14 mouse cellular contexts compared by ENCODE assay signal in genomic region chr12:87347511-87347910, GRCm38 (mm10). TPM values are rescaled to one million over a fixed set of nuclear protein-coding genes. Genes with fewer than 3 reads are reported as not detected.
DNase-seq lines count a peak whose midpoint lies in the region; TF ChIP-seq lines count a peak whose summit lies in the region.
"Had no signal": no experiment of that assay in that cellular context is flagged by ENCODE, and none has a peak within 500 bp of the region (broad histone marks: within the 10 kb centered on the region; RNA-seq: fewer than 3 reads in every experiment).

No protein-coding gene starts in this region.

- no peak for TF ChIP-seq POLR2A in bone marrow macrophage, adult 2 months (IDR thresholded peaks at IDR 0.05; ENCODE audit: borderline replicate concordance, low read depth, low read length)

- peak; percentile 20 for DNase-seq in kidney, adult 9 months
- no peak for DNase-seq in kidney, adult 11 months
- DNase-seq in 3T3-L1 (ENCODE audit: low read depth, low spot score) (peak; percentile 43), 416B (ENCODE audit: low read depth) (peak; percentile 42)
- DNase-seq in embryo, embryonic 10 days (ENCODE audit: low spot score), result no peak
- DNase-seq in cerebellum, adult 18-20 months, result no peak
- DNase-seq: cerebellum, adult 8-10 months; gastrocnemius, postnatal 36 days; retina, postnatal 1 day; thymus, adult 2 months had no signal

- peak; percentile 32; the same call in 1 of the 2 replicates for TF ChIP-seq CTCF in bone marrow macrophage, adult 2 months (IDR thresholded peaks at IDR 0.05; ENCODE audit: low read depth, low read length)

- peaks cover 12% of the 10 kb centered on the region for H3K4me1 ChIP-seq in bone marrow macrophage, adult 2 months (ENCODE audit: control insufficient read depth, insufficient read depth, low read length)
- H3K4me1 ChIP-seq: forebrain, embryonic 13.5 days; lung, embryonic 15.5 days; midbrain, embryonic 12.5 days had no signal

- H3K27ac ChIP-seq in bone marrow macrophage, adult 2 months (ENCODE audit: insufficient read depth, low read depth, low read length), result no peak overlapping the region
- H3K27ac ChIP-seq: forebrain, embryonic 13.5 days; lung, embryonic 15.5 days; midbrain, embryonic 12.5 days had no signal

- no peak overlapping the region for H3K4me3 ChIP-seq in bone marrow macrophage, adult 2 months (ENCODE audit: insufficient read depth, low read length)
- H3K4me3 ChIP-seq: forebrain, embryonic 13.5 days; lung, embryonic 15.5 days; midbrain, embryonic 12.5 days had no signal

RNA-seq across cellular contexts. Expression of gene Sptlc2, which starts 40.6 kb away (rescaled TPM):
- 134 and 139 TPM in 2 replicates for polyA plus RNA-seq in bone marrow macrophage, adult 2 months (2012; ENCODE audit: insufficient read depth, insufficient read length, missing spikeins)

RNA-seq across cellular contexts. Expression of gene Ism2, which starts 48.0 kb away (rescaled TPM):
- not detected in 2 replicates for polyA plus RNA-seq in bone marrow macrophage, adult 2 months (2012; ENCODE audit: insufficient read depth, insufficient read length, missing spikeins)

Comparison
In these comparisons a context has a peak if more than half of its experiments do, and no peak if none do; other contexts are left out.
1. DNase-seq: peak in kidney, adult 9 months (single experiment), 3T3-L1 (single experiment) and 416B (single experiment); none in kidney, adult 11 months (single experiment), embryo, embryonic 10 days (single experiment) and cerebellum, adult 18-20 months (0 of 2).